Mouse (Mus musculus) testis, adult 2 months (tissue): ENCODE measurements around the gene Sec22a. TPM values are rescaled to one million over a fixed set of nuclear protein-coding genes. Genes with fewer than 3 reads are reported as not detected.
A peak's percentile ranks its signal among the peaks of the same experiment; 100 is the strongest.

Experiments used
- H3K27ac ChIP-seq: fragments of 200-500 bp; 2 replicates; pipeline ENCODE4 v1.5.1; 2012; ENCODE audit warnings: low read depth, low read length; ENCODE audit not compliant: control insufficient read depth, insufficient read depth
- H3K27me3 ChIP-seq: fragments of 200-500 bp; 2 replicates; pipeline ENCODE4 v1.6.1; 2012; ENCODE audit warnings: mild to moderate bottlenecking, low read length, moderate library complexity; ENCODE audit not compliant: control insufficient read depth, insufficient read depth
- H3K36me3 ChIP-seq: fragments of 200-500 bp; 2 replicates; pipeline ENCODE4 v1.6.1; 2012; ENCODE audit warnings: mild to moderate bottlenecking, low read length; ENCODE audit not compliant: control insufficient read depth, insufficient read depth
- H3K4me1 ChIP-seq: fragments of 200-500 bp; 2 replicates; pipeline ENCODE4 v1.6.1; 2012; ENCODE audit warnings: low read length; ENCODE audit not compliant: control insufficient read depth, insufficient read depth
- H3K4me3 ChIP-seq: fragments of 200-500 bp; 2 replicates; pipeline ENCODE4 v1.5.1; 2012; ENCODE audit warnings: low read depth, mild to moderate bottlenecking, low read length, moderate library complexity, mixed read lengths; ENCODE audit not compliant: control insufficient read depth
- CTCF ChIP-seq: fragments of 200-500 bp; IDR thresholded peaks from 2 replicates; pipeline ENCODE4 v1.5.1; 2012; ENCODE audit warnings: low read depth, mild to moderate bottlenecking, inconsistent platforms, low read length, moderate library complexity; ENCODE audit not compliant: control insufficient read depth, insufficient read depth, insufficient replicate concordance
- POLR2A ChIP-seq: fragments of 200-500 bp; IDR thresholded peaks from 2 replicates; pipeline ENCODE4 v1.6.1; 2012; ENCODE audit warnings: low read depth, mild to moderate bottlenecking, inconsistent platforms, low read length, moderate library complexity; ENCODE audit not compliant: control insufficient read depth
- polyA plus RNA-seq: library from polyadenylated mRNA; depleted of rRNA; stranded (reverse); fragments of >200 nt; gene quantifications from 2 replicates; pipeline ENCODE4 v1.2.3, GENCODE M21; 2012; rRNA removed

Sec22a gene
- polyA plus RNA-seq, 1 experiment = 29.9 TPM

- Histone ChIP-seq H3K4me3 (no peak overlapping the region), H3K36me3 (no peaks in the 10 kb centered on the region), H3K27ac (no peak overlapping the region), H3K4me1 (no peaks in the 10 kb centered on the region), H3K27me3 (no peaks in the 10 kb centered on the region)
- no peak for TF ChIP-seq CTCF
- no peak for TF ChIP-seq POLR2A
Observed at GRCm38 (mm10) chr16:35285821-35286220, 77.9 kb downstream of the Sec22a start.

GRCm38 (mm10) chr16:35282456-35282855 lies 81.3 kb downstream of the Sec22a start:
- Histone ChIP-seq H3K36me3 (no peaks in the 10 kb centered on the region), H3K4me1 (no peaks in the 10 kb centered on the region), H3K27me3 (no peaks in the 10 kb centered on the region), H3K27ac (no peak overlapping the region), H3K4me3 (no peak overlapping the region)
- TF ChIP-seq POLR2A = no peak
- TF ChIP-seq CTCF = no peak

GRCm38 (mm10) chr16:35278166-35278565 lies 85.6 kb downstream of the Sec22a start:
- Histone ChIP-seq H3K4me3 (no peak overlapping the region), H3K27ac (no peak overlapping the region), H3K4me1 (no peaks in the 10 kb centered on the region), H3K36me3 (no peaks in the 10 kb centered on the region), H3K27me3 (no peaks in the 10 kb centered on the region)
- TF ChIP-seq CTCF (no peak), POLR2A (no peak)

- TF ChIP-seq POLR2A (no peak), CTCF (no peak)
- no peak overlapping the region for H3K27ac ChIP-seq
- H3K36me3 ChIP-seq = no peaks in the 10 kb centered on the region
- H3K4me3 ChIP-seq = no peak overlapping the region
- no peaks in the 10 kb centered on the region for H3K4me1 ChIP-seq
- no peaks in the 10 kb centered on the region for H3K27me3 ChIP-seq
Observed at GRCm38 (mm10) chr16:35272417-35272816, 91.3 kb downstream of the Sec22a start.

GRCm38 (mm10) chr16:35271572-35271971 lies 92.1 kb downstream of the Sec22a start:
- Histone ChIP-seq H3K4me3 (no peak overlapping the region), H3K27me3 (no peaks in the 10 kb centered on the region), H3K27ac (no peak overlapping the region), H3K36me3 (no peaks in the 10 kb centered on the region), H3K4me1 (no peaks in the 10 kb centered on the region)
- no peak for TF ChIP-seq CTCF
- TF ChIP-seq POLR2A = no peak

GRCm38 (mm10) chr16:35270945-35271344 lies 92.8 kb downstream of the Sec22a start:
- no peaks in the 10 kb centered on the region for H3K27me3 ChIP-seq

GRCm38 (mm10) chr16:35270353-35270934 lies 93.3 kb downstream of the Sec22a start:
- TF ChIP-seq POLR2A = no peak
- TF ChIP-seq CTCF = peak; percentile 92; the same call in 1 of the 2 replicates
- no peak overlapping the region for H3K27ac ChIP-seq
- H3K4me1 ChIP-seq = no peaks in the 10 kb centered on the region
- H3K4me3 ChIP-seq = no peak overlapping the region
- H3K27me3 ChIP-seq = no peaks in the 10 kb centered on the region
- H3K36me3 ChIP-seq = no peaks in the 10 kb centered on the region

More at GRCm38 (mm10) chr16:35270945-35271344, 92.8 kb downstream of the Sec22a start:
- no peaks in the 10 kb centered on the region for H3K4me1 ChIP-seq
- no peak overlapping the region for H3K27ac ChIP-seq
- no peaks in the 10 kb centered on the region for H3K36me3 ChIP-seq
- no peak overlapping the region for H3K4me3 ChIP-seq
- TF ChIP-seq CTCF (0 out of 2 replicates have a peak, but pooled peaks have one; percentile 2), POLR2A (no peak)

Other genes starting within 250 kb of the Sec22a start
- 2.8 and 3.5 TPM in 2 replicates for gene Adcy5, start 209.0 kb downstream of the Sec22a start, polyA plus RNA-seq
- gene Pdia5, start 127.0 kb upstream of the Sec22a start, polyA plus RNA-seq = 16.5 and 18.9 TPM in 2 replicates
- gene Sema5b, start 177.2 kb upstream of the Sec22a start, polyA plus RNA-seq = 50.7 and 64.3 TPM in 2 replicates